Mouse (Mus musculus) hindbrain, embryonic 12.5 days (tissue): ENCODE results near the gene Smok2b. TPM values are rescaled to one million over a fixed set of nuclear protein-coding genes. Genes with fewer than 3 reads are reported as not detected.

Source experiments
- polyA plus RNA-seq: library from polyadenylated mRNA; unstranded; fragments of >200 nt; fragmentation: Nextera tagmentation; extraction: Ambion mirVana; gene quantifications from 2 replicates; pipeline ENCODE4 v1.2.1, GENCODE M21; 2016

Smok2b gene
- polyA plus RNA-seq, 1 experiment from 2014 or later = not detected

Other genes with a start within 250 kb of the Smok2b start
- gene Wtap, start 236.1 kb upstream of the Smok2b start, polyA plus RNA-seq = 111 and 122 TPM in 2 replicates
- 102 and 108 TPM in 2 replicates for gene Sod2, start 223.4 kb upstream of the Smok2b start, polyA plus RNA-seq
- not detected in 2 replicates for gene Gpr31b, start 178.0 kb upstream of the Smok2b start, polyA plus RNA-seq
- gene Tcp10b, start 169.2 kb upstream of the Smok2b start, polyA plus RNA-seq = 0.26 TPM in 1 of 2 replicates, not detected in the other
- gene Unc93a, start 98.4 kb upstream of the Smok2b start, polyA plus RNA-seq = not detected in 2 replicates
- not detected in 2 replicates for gene Smok2a, start 9.1 kb upstream of the Smok2b start, polyA plus RNA-seq
- not detected in 2 replicates for gene Tcp10c, start 124.3 kb downstream of the Smok2b start, polyA plus RNA-seq